Mouse (Mus musculus): ENCODE data around the gene Vps13c.

Gene Vps13c

GRCm38 (mm10) chr9:68016255-68016954 is 176.2 kb downstream of the Vps13c start:
- peak; percentile 58 for DNase-seq (ENCODE audit: extremely low spot score)

- no peak for DNase-seq (ENCODE audit: extremely low spot score)
These were observed 180.7 kb downstream of the Vps13c start for GRCm38 (mm10) chr9:68020776-68021365.

- no peak for DNase-seq (ENCODE audit: extremely low spot score)
These were observed 182.3 kb downstream of the Vps13c start for GRCm38 (mm10) chr9:68022311-68023043.

GRCm38 (mm10) chr9:68028631-68029030 is 188.4 kb downstream of the Vps13c start:
- no peak for DNase-seq (ENCODE audit: extremely low spot score)

- no peak for DNase-seq (ENCODE audit: extremely low spot score)
These were observed 193.6 kb downstream of the Vps13c start for GRCm38 (mm10) chr9:68033771-68034170.

Measured in embryo, embryonic 9.5 days (tissue).